Mouse (Mus musculus): ENCODE data around the gene Mid2. TPM values are rescaled to one million over a fixed set of nuclear protein-coding genes. Genes with fewer than 3 reads are reported as not detected.
"Not testable (repeated sequence)": the region's sequence is repeated elsewhere in the genome, so short reads cannot be mapped to it uniquely, and the experiment has no call there.

Gene Mid2
- polyA plus RNA-seq, 1 experiment from 2014 or later, result 6.6 TPM

DNA sequence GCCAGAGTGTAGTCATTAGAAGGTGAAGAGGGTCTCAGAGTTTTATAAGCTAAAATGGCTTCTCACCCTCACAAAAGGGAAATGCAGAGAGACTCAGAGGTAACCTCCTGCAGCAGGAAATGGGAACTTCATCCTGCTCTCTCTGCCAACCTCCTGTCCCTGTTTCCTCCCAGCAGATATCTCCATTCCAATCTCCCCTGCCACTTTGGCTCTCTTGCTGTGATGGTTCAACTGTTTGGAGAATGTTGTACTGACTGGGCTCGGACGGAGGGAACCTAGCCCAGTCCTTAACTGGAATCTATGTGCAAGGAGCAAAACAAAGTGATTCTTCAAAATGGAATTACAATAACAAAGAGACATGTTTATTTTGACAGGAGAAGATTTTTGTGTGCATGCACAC lies 23.9 kb downstream of the Mid2 start:
- no peaks in the 10 kb centered on the region for H3K9me3 ChIP-seq (ENCODE audit: control insufficient read depth, low read length)
- H3K36me3 ChIP-seq (ENCODE audit: control insufficient read depth, insufficient read depth, low read length), result no peaks in the 10 kb centered on the region
- 0 out of 2 replicates have a peak, but pooled peaks cover 7% of the 10 kb centered on the region for H3K27me3 ChIP-seq (ENCODE audit: control insufficient read depth, insufficient read depth, low read length)
- WGBS, result 89% methylated on average over 2 of the region's 2 CpGs
- H3K4me1 ChIP-seq (ENCODE audit: control insufficient read depth, insufficient read depth, low read length), result no peaks in the 10 kb centered on the region
- H3K4me2 ChIP-seq (ENCODE audit: low read depth), result no peak overlapping the region
- no peak overlapping the region for H3K9ac ChIP-seq (ENCODE audit: low read length)
- ATAC-seq (ENCODE audit: insufficient read depth, low FRiP score, low TSS enrichment) (no peak), DNase-seq (ENCODE audit: low spot score) (no peak)
- H3K4me3 ChIP-seq (ENCODE audit: low read depth, low read length), result no peak overlapping the region
- H3K27ac ChIP-seq (ENCODE audit: low read depth, low read length), result no peak overlapping the region

- not testable (repeated sequence) for H3K36me3 ChIP-seq (ENCODE audit: control insufficient read depth, insufficient read depth, low read length); DNase-seq (ENCODE audit: low spot score); H3K4me1 ChIP-seq (ENCODE audit: control insufficient read depth, insufficient read depth, low read length); H3K4me3 ChIP-seq (ENCODE audit: low read depth, low read length); H3K9me3 ChIP-seq (ENCODE audit: control insufficient read depth, low read length); H3K9ac ChIP-seq (ENCODE audit: low read length); H3K27ac ChIP-seq (ENCODE audit: low read depth, low read length); H3K27me3 ChIP-seq (ENCODE audit: control insufficient read depth, insufficient read depth, low read length); ATAC-seq (ENCODE audit: insufficient read depth, low FRiP score, low TSS enrichment); H3K4me2 ChIP-seq (ENCODE audit: low read depth)
- 53% methylated on average over 6 of the region's 7 CpGs for WGBS
These were observed 33.6 kb downstream of the Mid2 start for GRCm38 (mm10) chrX:140697872-140698463.

- Histone ChIP-seq H3K4me1 (ENCODE audit: control insufficient read depth, insufficient read depth, low read length) (no peaks in the 10 kb centered on the region), H3K36me3 (ENCODE audit: control insufficient read depth, insufficient read depth, low read length) (no peaks in the 10 kb centered on the region), H3K4me3 (ENCODE audit: low read depth, low read length) (no peak overlapping the region), H3K27me3 (ENCODE audit: control insufficient read depth, insufficient read depth, low read length) (peaks cover 5% of the 10 kb centered on the region; the same call in 1 of the 2 replicates), H3K4me2 (ENCODE audit: low read depth) (no peak overlapping the region), H3K27ac (ENCODE audit: low read depth, low read length) (no peak overlapping the region), H3K9ac (ENCODE audit: low read length) (no peak overlapping the region), H3K9me3 (ENCODE audit: control insufficient read depth, low read length) (no peaks in the 10 kb centered on the region)
- ATAC-seq (ENCODE audit: insufficient read depth, low FRiP score, low TSS enrichment) (no peak), DNase-seq (ENCODE audit: low spot score) (no peak)
- whole genome bisulfite sequencing, result 90% methylated on average over 1 of the region's 1 CpGs
These were observed 38.8 kb downstream of the Mid2 start for GRCm38 (mm10) chrX:140703224-140703623.

GRCm38 (mm10) chrX:140706077-140706476 lies 41.7 kb downstream of the Mid2 start:
- H3K27me3 ChIP-seq (ENCODE audit: control insufficient read depth, insufficient read depth, low read length), result peaks cover 3% of the 10 kb centered on the region; the same call in 1 of the 2 replicates
- ATAC-seq (ENCODE audit: insufficient read depth, low FRiP score, low TSS enrichment) (no peak), DNase-seq (ENCODE audit: low spot score) (no peak)
- H3K4me1 ChIP-seq (ENCODE audit: control insufficient read depth, insufficient read depth, low read length), result no peaks in the 10 kb centered on the region
- no peaks in the 10 kb centered on the region for H3K9me3 ChIP-seq (ENCODE audit: control insufficient read depth, low read length)
- H3K9ac ChIP-seq (ENCODE audit: low read length), result no peak overlapping the region
- no peak overlapping the region for H3K4me2 ChIP-seq (ENCODE audit: low read depth)
- no peak overlapping the region for H3K27ac ChIP-seq (ENCODE audit: low read depth, low read length)
- 86% methylated on average over 4 of the region's 4 CpGs for WGBS
- H3K4me3 ChIP-seq (ENCODE audit: low read depth, low read length), result no peak overlapping the region
- no peaks in the 10 kb centered on the region for H3K36me3 ChIP-seq (ENCODE audit: control insufficient read depth, insufficient read depth, low read length)

- H3K36me3 ChIP-seq (ENCODE audit: control insufficient read depth, insufficient read depth, low read length), result no peaks in the 10 kb centered on the region
- no peak for ATAC-seq (ENCODE audit: insufficient read depth, low FRiP score, low TSS enrichment)
- no peaks in the 10 kb centered on the region for H3K9me3 ChIP-seq (ENCODE audit: control insufficient read depth, low read length)
- H3K27ac ChIP-seq (ENCODE audit: low read depth, low read length), result no peak overlapping the region
- no peak overlapping the region for H3K9ac ChIP-seq (ENCODE audit: low read length)
- H3K4me3 ChIP-seq (ENCODE audit: low read depth, low read length), result no peak overlapping the region
- WGBS, result 45% methylated on average over 4 of the region's 4 CpGs
- H3K4me2 ChIP-seq (ENCODE audit: low read depth), result no peak overlapping the region
- DNase-seq (ENCODE audit: low spot score), result no peak
- H3K4me1 ChIP-seq (ENCODE audit: control insufficient read depth, insufficient read depth, low read length), result no peaks in the 10 kb centered on the region
- H3K27me3 ChIP-seq (ENCODE audit: control insufficient read depth, insufficient read depth, low read length), result no peaks in the 10 kb centered on the region
These were observed 58.0 kb downstream of the Mid2 start for GRCm38 (mm10) chrX:140722400-140722799.

DNA sequence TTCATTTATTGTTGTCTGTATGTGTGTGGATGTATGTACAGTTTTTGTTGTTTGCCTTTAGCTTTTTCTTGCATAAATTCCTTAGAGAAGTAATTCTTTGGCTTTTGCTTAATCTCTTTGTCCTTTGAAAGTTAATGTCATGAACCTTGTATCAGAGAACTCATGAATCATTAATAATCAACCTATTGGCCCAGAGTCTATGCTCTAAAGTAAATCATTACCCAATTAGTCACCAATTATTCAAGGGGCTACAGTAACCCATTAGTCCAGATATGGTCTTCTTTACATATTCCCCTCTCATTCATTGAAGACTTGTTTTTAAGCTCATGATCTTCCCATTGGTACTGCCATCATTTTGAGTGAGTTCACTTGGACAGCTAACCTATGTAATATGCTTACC lies 74.6 kb downstream of the Mid2 start:
- Histone ChIP-seq H3K27ac (ENCODE audit: low read depth, low read length) (no peak overlapping the region), H3K9ac (ENCODE audit: low read length) (no peak overlapping the region), H3K4me2 (ENCODE audit: low read depth) (no peak overlapping the region), H3K4me3 (ENCODE audit: low read depth, low read length) (no peak overlapping the region), H3K36me3 (ENCODE audit: control insufficient read depth, insufficient read depth, low read length) (no peaks in the 10 kb centered on the region), H3K27me3 (ENCODE audit: control insufficient read depth, insufficient read depth, low read length) (no peaks in the 10 kb centered on the region; the same call in 1 of the 2 replicates), H3K9me3 (ENCODE audit: control insufficient read depth, low read length) (no peaks in the 10 kb centered on the region), H3K4me1 (ENCODE audit: control insufficient read depth, insufficient read depth, low read length) (no peaks in the 10 kb centered on the region)
- no peak for ATAC-seq (ENCODE audit: insufficient read depth, low FRiP score, low TSS enrichment)
- DNase-seq (ENCODE audit: low spot score), result no peak

- Histone ChIP-seq H3K4me1 (ENCODE audit: control insufficient read depth, insufficient read depth, low read length) (no peaks in the 10 kb centered on the region), H3K4me2 (ENCODE audit: low read depth) (no peak overlapping the region)
- WGBS, result 59% methylated on average over 5 of the region's 5 CpGs
These were observed 78.8 kb downstream of the Mid2 start for GRCm38 (mm10) chrX:140743213-140743612.

DNA sequence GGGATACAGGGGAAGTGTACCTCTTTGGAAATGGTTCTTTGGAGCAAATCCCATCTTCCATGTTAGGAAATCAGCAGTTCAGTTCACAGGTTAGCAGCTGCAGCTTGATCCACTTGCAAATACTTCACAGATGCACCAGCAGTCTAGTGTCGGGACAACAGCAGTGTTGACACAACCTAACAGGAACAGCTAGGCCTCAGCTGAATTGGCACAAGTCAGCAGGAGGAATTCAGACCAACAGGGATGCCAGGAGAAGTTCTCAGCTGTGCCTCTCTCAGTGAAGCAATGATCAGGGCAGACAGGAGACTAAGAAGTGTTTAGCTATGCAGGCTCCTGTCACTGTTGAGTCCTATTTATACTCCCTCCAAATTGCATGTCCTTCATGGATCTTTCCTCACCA lies 105.4 kb downstream of the Mid2 start:
- Histone ChIP-seq H3K4me1 (ENCODE audit: control insufficient read depth, insufficient read depth, low read length) (no peaks in the 10 kb centered on the region), H3K9ac (ENCODE audit: low read length) (no peak overlapping the region), H3K27ac (ENCODE audit: low read depth, low read length) (no peak overlapping the region), H3K4me3 (ENCODE audit: low read depth, low read length) (no peak overlapping the region), H3K9me3 (ENCODE audit: control insufficient read depth, low read length) (no peaks in the 10 kb centered on the region), H3K27me3 (ENCODE audit: control insufficient read depth, insufficient read depth, low read length) (no peaks in the 10 kb centered on the region), H3K36me3 (ENCODE audit: control insufficient read depth, insufficient read depth, low read length) (no peaks in the 10 kb centered on the region), H3K4me2 (ENCODE audit: low read depth) (no peak overlapping the region)
- DNase-seq (ENCODE audit: low spot score) (no peak), ATAC-seq (ENCODE audit: insufficient read depth, low FRiP score, low TSS enrichment) (no peak)
- WGBS, result 69% methylated on average over 1 of the region's 1 CpGs

More at GRCm38 (mm10) chrX:140743213-140743612, 78.8 kb downstream of the Mid2 start:
- ATAC-seq (ENCODE audit: insufficient read depth, low FRiP score, low TSS enrichment) (no peak), DNase-seq (ENCODE audit: low spot score) (no peak)
- no peak overlapping the region for H3K4me3 ChIP-seq (ENCODE audit: low read depth, low read length)
- no peak overlapping the region for H3K9ac ChIP-seq (ENCODE audit: low read length)
- H3K27me3 ChIP-seq (ENCODE audit: control insufficient read depth, insufficient read depth, low read length), result no peaks in the 10 kb centered on the region; the same call in 1 of the 2 replicates
- no peak overlapping the region for H3K27ac ChIP-seq (ENCODE audit: low read depth, low read length)
- H3K36me3 ChIP-seq (ENCODE audit: control insufficient read depth, insufficient read depth, low read length), result no peaks in the 10 kb centered on the region
- no peaks in the 10 kb centered on the region for H3K9me3 ChIP-seq (ENCODE audit: control insufficient read depth, low read length)

GRCm38 (mm10) chrX:140805340-140805739 lies 140.9 kb downstream of the Mid2 start:
- no peak for ATAC-seq (ENCODE audit: insufficient read depth, low FRiP score, low TSS enrichment)
- Histone ChIP-seq H3K27me3 (ENCODE audit: control insufficient read depth, insufficient read depth, low read length) (no peaks in the 10 kb centered on the region), H3K4me1 (ENCODE audit: control insufficient read depth, insufficient read depth, low read length) (no peaks in the 10 kb centered on the region), H3K9me3 (ENCODE audit: control insufficient read depth, low read length) (no peaks in the 10 kb centered on the region), H3K4me2 (ENCODE audit: low read depth) (no peak overlapping the region), H3K36me3 (ENCODE audit: control insufficient read depth, insufficient read depth, low read length) (no peaks in the 10 kb centered on the region), H3K4me3 (ENCODE audit: low read depth, low read length) (no peak overlapping the region), H3K9ac (ENCODE audit: low read length) (no peak overlapping the region), H3K27ac (ENCODE audit: low read depth, low read length) (no peak overlapping the region)
- no peak for DNase-seq (ENCODE audit: low spot score)
- 82% methylated on average over 2 of the region's 2 CpGs for WGBS

Data from neural tube, embryonic 11.5 days (tissue).